Mouse (Mus musculus) retina, postnatal 7 days (tissue): Measurements from ENCODE around the gene Gm21103.
"Not testable (repeated sequence)": the region's sequence is repeated elsewhere in the genome, so short reads cannot be mapped to it uniquely, and the experiment has no call there.

Source experiments
- DNase-seq: peaks from one replicate; pipeline ENCODE4 v3.0.0-alpha.2; 2012; ENCODE audit warnings: low read depth, low spot score

The Gm21103 gene

DNA sequence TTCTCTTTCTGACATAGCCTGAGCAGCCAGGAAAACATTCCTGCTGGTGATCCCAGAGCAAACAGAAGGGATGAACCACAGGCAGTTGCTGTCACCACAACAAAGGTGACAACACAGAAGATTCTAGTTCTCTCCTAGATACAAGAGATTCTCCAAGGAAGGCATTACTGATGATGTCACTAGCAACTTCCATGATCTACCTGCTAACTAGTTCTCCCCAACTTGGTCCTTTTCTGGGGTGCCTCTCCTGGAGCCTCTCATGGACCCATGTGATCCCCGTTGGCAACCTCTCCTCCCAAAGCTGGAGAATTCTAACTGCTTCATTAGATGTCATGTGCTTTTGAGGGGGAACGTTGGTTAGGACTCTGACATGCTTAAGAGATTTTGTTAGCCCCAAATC lies at the start of gene Gm21103:
Gm21103 (minus strand) TSS at position 101 of the 400 bp plus-strand sequence.
- DNase-seq = not testable (repeated sequence)

DNA sequence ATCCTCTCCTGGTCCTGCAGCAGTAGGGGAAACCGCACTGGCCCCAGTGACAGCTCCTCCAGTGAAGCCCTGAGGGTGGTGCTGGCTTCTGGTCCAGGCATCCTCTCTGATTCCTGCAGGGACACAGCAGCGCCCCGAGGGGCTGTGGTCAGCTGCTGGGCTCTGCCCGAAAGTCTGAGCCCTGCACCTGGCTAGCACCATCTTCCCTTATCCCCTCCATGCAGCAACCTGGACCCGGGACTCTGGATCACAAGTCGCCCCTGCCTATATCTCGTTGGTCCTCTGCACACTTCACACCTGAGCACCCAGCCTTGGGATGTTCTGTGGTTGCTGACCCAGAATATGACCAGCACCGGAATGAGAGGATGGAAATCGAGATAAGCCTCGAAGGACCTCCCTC lies 38.9 kb upstream of the Gm21103 start, which contains the start of gene Gm3618:
Gm3618 (minus strand) TSS at position 101 of the 400 bp plus-strand sequence.
- not testable (repeated sequence) for DNase-seq

DNA sequence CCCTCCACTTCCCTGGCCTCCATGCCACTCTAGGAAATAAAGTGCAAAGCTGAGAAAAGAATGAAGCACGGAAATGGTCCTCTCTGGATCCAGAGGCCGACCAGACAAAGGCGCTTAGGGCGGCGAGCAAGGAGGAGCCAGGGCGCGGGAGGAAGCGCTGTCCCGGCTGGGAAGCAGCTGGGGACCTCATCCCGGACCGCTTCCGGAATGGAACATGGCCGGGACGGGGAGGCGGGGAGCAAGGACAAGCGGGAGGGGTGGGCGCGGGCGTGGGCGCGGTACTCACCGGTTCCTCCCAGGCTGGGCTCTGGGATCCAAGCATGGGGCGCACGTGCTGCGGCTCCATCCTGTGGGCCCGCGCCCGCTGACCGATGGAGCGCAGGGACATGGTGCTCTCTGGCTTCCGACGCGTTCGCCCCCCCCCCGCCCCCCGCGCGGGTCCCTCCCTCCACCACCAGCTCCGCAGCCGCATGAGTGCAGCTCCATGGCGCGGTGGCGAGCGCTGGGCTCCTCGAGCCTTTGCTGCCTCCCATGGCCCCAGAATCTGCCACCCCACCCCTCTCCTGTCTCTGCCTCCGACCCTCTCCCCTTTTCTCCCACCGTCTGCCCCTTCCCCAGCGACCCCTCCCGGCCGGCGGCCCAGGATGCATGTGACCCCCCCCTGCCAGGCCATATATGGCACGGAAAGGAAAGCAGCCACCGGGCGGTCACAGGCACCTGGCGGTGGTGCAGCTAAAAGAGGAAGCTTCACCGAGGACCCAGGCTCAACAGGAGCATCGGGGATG lies 17.5 kb downstream of the Gm21103 start, which contains the start of gene Gm3411:
Gm3411 (minus strand) TSS at position 320 of the 785 bp plus-strand sequence.
- DNase-seq = not testable (repeated sequence)
